Mouse (Mus musculus) C2C12 (cell line): Measurements from ENCODE around the gene Fam228a. TPM values are rescaled to one million over a fixed set of nuclear protein-coding genes. Genes with fewer than 3 reads are reported as not detected.
"Not testable (repeated sequence)": the region's sequence is repeated elsewhere in the genome, so short reads cannot be mapped to it uniquely, and the experiment has no call there.

Experiments used
- H3K27me3 ChIP-seq: one replicate; pipeline ENCODE4 v1.6.1; 2011; ENCODE audit not compliant: control insufficient read depth, insufficient read depth, insufficient read length
- H3K36me3 ChIP-seq: one replicate; pipeline ENCODE4 v1.6.1; 2011; ENCODE audit not compliant: control insufficient read depth, insufficient read depth
- H3K4me3 ChIP-seq: one replicate; pipeline ENCODE4 v1.5.1; 2011; ENCODE audit warnings: mild to moderate bottlenecking, control low read depth; ENCODE audit not compliant: poor library complexity, insufficient read depth, severe bottlenecking
- H3K79me2 ChIP-seq: one replicate; pipeline ENCODE4 v1.6.1; 2011; ENCODE audit not compliant: control insufficient read depth, insufficient read depth
- H3K79me3 ChIP-seq: one replicate; pipeline ENCODE4 v1.6.1; 2011; ENCODE audit warnings: low read depth, control low read depth
- H3ac ChIP-seq: one replicate; pipeline ENCODE3; 2011; ENCODE audit warnings: low read depth; ENCODE audit not compliant: control insufficient read depth, insufficient read length
- CEBPB ChIP-seq: IDR thresholded peaks from one replicate; pipeline ENCODE4 v1.6.1; 2011; ENCODE audit warnings: low read depth, mild to moderate bottlenecking, control low read depth, moderate library complexity
- CTCF ChIP-seq: IDR thresholded peaks from one replicate; pipeline ENCODE4 v1.5.1; 2011; ENCODE audit not compliant: control insufficient read depth, insufficient read depth, insufficient read length
- FOSL1 ChIP-seq: IDR thresholded peaks from one replicate; pipeline ENCODE4 v1.8.0; 2011; ENCODE audit warnings: mild to moderate bottlenecking, low read length; ENCODE audit not compliant: poor library complexity, insufficient read depth, severe bottlenecking
- MAX ChIP-seq: IDR thresholded peaks from one replicate; pipeline ENCODE4 v1.6.1; 2011; ENCODE audit warnings: mild to moderate bottlenecking, control low read depth
- MYOD1 ChIP-seq: IDR thresholded peaks from one replicate; pipeline ENCODE4 v1.6.1; 2011; ENCODE audit warnings: low read depth; ENCODE audit not compliant: control insufficient read depth, insufficient read length
- MYOG ChIP-seq: IDR thresholded peaks from one replicate; pipeline ENCODE4 v1.6.1; 2011; ENCODE audit not compliant: control insufficient read depth, insufficient read length; ENCODE audit errors: extremely low read depth
- USF1 ChIP-seq: IDR thresholded peaks from one replicate; pipeline ENCODE4 v1.6.1; 2011; ENCODE audit warnings: low read depth, mild to moderate bottlenecking, control low read depth, moderate library complexity
- polyA plus RNA-seq: library from polyadenylated mRNA; unstranded; fragments of >200 nt; fragmentation: generic; extraction: Trizol; gene quantifications from one replicate; pipeline ENCODE4 v1.2.1, GENCODE M21; 2012; ENCODE audit warnings: missing spikeins

The Fam228a gene
- polyA plus RNA-seq, 1 experiment = 0.05 TPM

GRCm38 (mm10) chr12:4706901-4707300 lies 31.3 kb downstream of the Fam228a start:
- H3K79me2 ChIP-seq = no peaks in the 10 kb centered on the region
- no peaks in the 10 kb centered on the region for H3K36me3 ChIP-seq
- H3K79me3 ChIP-seq = no peaks in the 10 kb centered on the region
- H3ac ChIP-seq = no peak overlapping the region
- no peak overlapping the region for H3K4me3 ChIP-seq
- no peak for TF ChIP-seq CEBPB
- TF ChIP-seq MYOG = no peak
- no peak for TF ChIP-seq CTCF
- TF ChIP-seq USF1 = no peak
- no peak for TF ChIP-seq MYOD1
- no peak for TF ChIP-seq MAX
- no peak for TF ChIP-seq FOSL1
- H3K27me3 ChIP-seq = no peaks in the 10 kb centered on the region

- H3K79me3 ChIP-seq = no peaks in the 10 kb centered on the region
- no peaks in the 10 kb centered on the region for H3K36me3 ChIP-seq
- TF ChIP-seq MAX (no peak), USF1 (no peak), CEBPB (no peak), CTCF (no peak), MYOG (no peak), FOSL1 (no peak), MYOD1 (no peak)
- no peaks in the 10 kb centered on the region for H3K79me2 ChIP-seq
- no peak overlapping the region for H3ac ChIP-seq
- H3K4me3 ChIP-seq = no peak overlapping the region
- H3K27me3 ChIP-seq = no peaks in the 10 kb centered on the region
Measured at GRCm38 (mm10) chr12:4706175-4706574, 32.1 kb downstream of the Fam228a start.

GRCm38 (mm10) chr12:4705626-4706025 lies 32.6 kb downstream of the Fam228a start:
- H3K79me3 ChIP-seq, H3K36me3 ChIP-seq, H3K79me2 ChIP-seq, H3K4me3 ChIP-seq, H3K27me3 ChIP-seq, H3ac ChIP-seq: not testable (repeated sequence)

GRCm38 (mm10) chr12:4694534-4694933 lies 43.7 kb downstream of the Fam228a start:
- peaks cover 6% of the 10 kb centered on the region for H3K36me3 ChIP-seq
- no peaks in the 10 kb centered on the region for H3K27me3 ChIP-seq
- no peak overlapping the region for H3ac ChIP-seq
- no peak overlapping the region for H3K4me3 ChIP-seq
- TF ChIP-seq CEBPB (no peak), USF1 (no peak), CTCF (no peak), FOSL1 (no peak), MYOD1 (no peak), MYOG (no peak), MAX (no peak)
- H3K79me3 ChIP-seq = no peaks in the 10 kb centered on the region
- H3K79me2 ChIP-seq = no peaks in the 10 kb centered on the region

- Histone ChIP-seq H3K36me3 (no peaks in the 10 kb centered on the region), H3ac (no peak overlapping the region), H3K79me2 (no peaks in the 10 kb centered on the region), H3K79me3 (no peaks in the 10 kb centered on the region), H3K27me3 (no peaks in the 10 kb centered on the region), H3K4me3 (no peak overlapping the region)
- no peak for TF ChIP-seq MYOG
- TF ChIP-seq MAX = no peak
- no peak for TF ChIP-seq CEBPB
- no peak for TF ChIP-seq FOSL1
- no peak for TF ChIP-seq MYOD1
- no peak for TF ChIP-seq CTCF
- TF ChIP-seq USF1 = no peak
Measured at GRCm38 (mm10) chr12:4691193-4691592, 47.0 kb downstream of the Fam228a start.

- no peaks in the 10 kb centered on the region for H3K79me2 ChIP-seq
- H3K27me3 ChIP-seq = no peaks in the 10 kb centered on the region
- H3K79me3 ChIP-seq = no peaks in the 10 kb centered on the region
- H3K4me3 ChIP-seq = no peak overlapping the region
- no peaks in the 10 kb centered on the region for H3K36me3 ChIP-seq
- no peak for TF ChIP-seq CEBPB
- no peak overlapping the region for H3ac ChIP-seq
Measured at GRCm38 (mm10) chr12:4689341-4689740, 48.9 kb downstream of the Fam228a start.
